Mouse (Mus musculus): ENCODE data around the gene Nudt9. TPM values are rescaled to one million over a fixed set of nuclear protein-coding genes. Genes with fewer than 3 reads are reported as not detected.

Nudt9 gene
- polyA plus RNA-seq (2015; fragmentation: Nextera tagmentation; extraction: Ambion mirVana) = 58.9 and 62.7 TPM in 2 replicates

DNA sequence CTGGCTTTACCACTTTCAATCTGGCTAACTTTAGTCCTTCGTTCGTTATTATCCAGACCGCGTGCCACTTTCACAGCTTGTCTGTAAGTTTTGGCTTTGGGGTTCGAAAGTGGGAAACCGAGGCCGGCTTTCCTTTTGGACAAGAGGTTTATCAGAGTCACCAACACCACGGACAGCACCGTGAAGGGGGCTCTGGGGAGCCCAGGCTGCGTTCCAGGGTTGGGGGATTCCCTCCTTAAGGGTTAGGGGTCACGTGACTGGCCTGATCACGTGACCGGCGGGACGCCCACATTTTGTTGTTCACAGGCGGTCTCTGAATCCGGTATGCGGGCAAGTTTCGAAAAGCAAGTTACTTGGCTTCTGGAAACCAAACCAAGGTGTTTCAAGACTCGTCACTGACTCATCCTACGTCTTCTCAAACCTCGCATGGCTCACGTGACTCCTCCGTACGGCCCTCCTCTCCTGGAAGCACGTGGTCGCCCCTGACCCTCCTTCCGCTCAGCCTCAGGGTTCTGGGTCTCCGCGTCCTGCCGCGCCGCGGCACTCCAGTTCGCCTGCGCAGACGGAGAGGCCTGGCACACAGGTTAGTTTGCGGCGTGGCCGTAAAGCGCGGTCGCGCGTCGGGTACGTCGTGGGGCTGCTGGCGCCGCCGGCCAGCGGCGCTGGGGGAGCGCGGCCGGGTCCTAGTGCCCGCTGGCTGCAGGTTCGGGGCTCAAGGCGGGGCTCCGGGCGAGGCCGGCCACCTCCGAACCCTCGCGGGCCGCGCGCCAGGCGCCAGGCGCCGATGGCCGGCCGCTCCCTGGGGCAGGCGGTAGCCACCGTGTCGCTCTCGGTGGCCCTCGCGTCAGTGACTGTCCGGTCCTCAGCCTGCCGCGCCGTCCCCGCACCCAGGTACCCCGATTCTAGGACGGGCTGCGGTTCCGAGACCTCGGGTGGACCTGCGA is at the start of gene Nudt9:
Nudt9 (plus strand) TSS at position 51 of the 944 bp plus-strand sequence.
- H3K36me3 ChIP-seq = peaks cover 12% of the 10 kb centered on the region
- peak; percentile 98 for ATAC-seq (ENCODE audit: insufficient number of reproducible peaks, low FRiP score, low TSS enrichment, low read depth)
- H3K27me3 ChIP-seq = no peaks in the 10 kb centered on the region
- peak within 1 kb of the TSS; percentile 70 for H3K4me2 ChIP-seq (replicated peaks)
- peak within 1 kb of the TSS; percentile 87 for H3K27ac ChIP-seq (replicated peaks)
- H3K9me3 ChIP-seq (replicated peaks) = no peaks in the 10 kb centered on the region
- peak within 1 kb of the TSS; percentile 92 for H3K9ac ChIP-seq
- H3K4me3 ChIP-seq (replicated peaks) = peak within 1 kb of the TSS; percentile 75
- 4% methylated on average over 90 of the region's 90 CpGs for WGBS
- peaks cover 15% of the 10 kb centered on the region for H3K4me1 ChIP-seq

DNA sequence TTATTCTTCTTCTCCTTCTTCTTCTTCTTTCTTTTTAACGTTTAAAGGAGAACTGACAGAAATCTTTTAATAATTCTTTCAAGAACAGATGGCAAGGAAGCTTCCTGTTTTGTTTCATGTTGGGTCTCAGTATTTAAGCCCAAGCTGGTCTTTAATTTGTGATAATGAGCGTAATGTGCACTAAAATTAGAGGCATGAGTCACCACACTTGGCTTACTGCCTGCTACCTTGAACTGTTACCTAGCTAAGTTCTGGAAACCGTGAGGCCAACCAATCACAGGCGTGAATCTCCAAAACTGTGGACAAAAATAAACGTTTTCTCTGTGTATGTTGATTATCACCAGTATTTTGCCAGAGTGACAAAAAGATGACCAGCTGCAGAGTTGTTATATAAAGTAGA is 47.4 kb upstream of the Nudt9 start:
- no peak overlapping the region for H3K27ac ChIP-seq (replicated peaks)
- ATAC-seq (ENCODE audit: insufficient number of reproducible peaks, low FRiP score, low TSS enrichment, low read depth) = no peak
- peaks cover 3% of the 10 kb centered on the region; the same call in 1 of the 2 replicates for H3K4me1 ChIP-seq
- WGBS = 50% methylated on average over 5 of the region's 5 CpGs
- H3K27me3 ChIP-seq = no peaks in the 10 kb centered on the region
- H3K9ac ChIP-seq = no peak overlapping the region
- H3K9me3 ChIP-seq (replicated peaks) = no peaks in the 10 kb centered on the region
- H3K4me3 ChIP-seq (replicated peaks) = no peak overlapping the region
- H3K4me2 ChIP-seq (replicated peaks) = no peak overlapping the region
- no peaks in the 10 kb centered on the region for H3K36me3 ChIP-seq

DNA sequence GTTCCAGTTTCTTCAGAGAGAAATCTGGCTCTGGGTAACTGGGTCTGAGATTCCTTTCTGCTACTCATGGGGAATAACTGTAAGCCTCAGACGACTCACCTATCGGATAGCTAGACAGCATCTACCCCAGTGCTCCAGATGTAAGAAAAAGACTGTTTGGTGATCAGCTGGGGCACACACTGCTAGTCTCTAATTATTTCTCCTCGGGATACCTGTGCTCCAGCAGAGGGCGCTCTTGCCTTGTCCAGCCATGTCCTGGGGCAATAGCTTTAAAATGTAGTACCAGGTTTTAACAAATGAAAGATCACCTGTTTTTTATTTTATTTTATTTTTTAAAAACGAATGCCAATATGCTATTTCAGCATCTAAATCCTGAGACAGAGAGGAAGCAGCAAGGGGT is 46.4 kb upstream of the Nudt9 start:
- peaks cover 3% of the 10 kb centered on the region; the same call in 1 of the 2 replicates for H3K4me1 ChIP-seq
- no peak overlapping the region for H3K27ac ChIP-seq (replicated peaks)
- H3K9me3 ChIP-seq (replicated peaks) = no peaks in the 10 kb centered on the region
- WGBS = 5% methylated on average over 5 of the region's 5 CpGs
- H3K36me3 ChIP-seq = no peaks in the 10 kb centered on the region
- no peak overlapping the region for H3K9ac ChIP-seq
- H3K4me3 ChIP-seq (replicated peaks) = no peak overlapping the region
- no peak for ATAC-seq (ENCODE audit: insufficient number of reproducible peaks, low FRiP score, low TSS enrichment, low read depth)
- no peaks in the 10 kb centered on the region for H3K27me3 ChIP-seq
- no peak overlapping the region for H3K4me2 ChIP-seq (replicated peaks)

DNA sequence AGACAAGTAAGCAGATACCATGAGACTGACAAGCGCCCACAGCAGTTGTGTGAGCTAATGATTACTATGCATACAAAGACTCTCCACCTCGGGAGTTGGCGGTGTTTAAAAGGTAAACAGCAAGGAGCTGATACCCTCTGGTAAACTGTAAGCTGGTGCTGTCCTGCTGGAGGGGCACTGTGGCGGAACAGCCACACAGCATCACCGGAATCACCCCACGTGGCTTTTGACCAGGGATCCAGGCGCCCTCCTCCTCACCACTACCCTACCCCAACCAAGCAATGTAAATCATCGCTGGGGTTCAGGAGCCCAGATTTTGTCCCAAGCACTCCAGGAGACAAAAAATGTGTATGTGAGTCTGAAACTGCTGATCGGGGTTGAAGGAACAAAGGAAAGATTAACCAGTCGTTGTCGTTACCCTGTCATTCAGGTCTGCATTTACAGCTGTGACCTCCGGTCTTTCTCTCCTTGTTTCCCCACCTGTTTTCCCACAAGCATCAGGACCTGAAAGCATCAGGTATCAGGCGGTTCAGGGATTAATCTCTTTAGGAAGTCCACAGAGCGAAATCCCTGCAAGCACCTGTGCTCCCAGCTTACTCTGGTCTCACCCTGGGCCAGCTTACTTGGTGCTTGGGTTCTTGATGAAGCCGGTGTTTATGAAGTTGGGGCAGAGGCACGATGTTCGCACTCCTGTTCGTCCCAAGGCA is 43.4 kb upstream of the Nudt9 start:
- no peaks in the 10 kb centered on the region for H3K36me3 ChIP-seq
- no peak overlapping the region for H3K27ac ChIP-seq (replicated peaks)
- no peaks in the 10 kb centered on the region for H3K27me3 ChIP-seq
- H3K9me3 ChIP-seq (replicated peaks) = no peaks in the 10 kb centered on the region
- H3K4me2 ChIP-seq (replicated peaks) = peak overlapping the region; percentile 23; the same call in 1 of the 2 replicates
- no peak overlapping the region for H3K9ac ChIP-seq
- 0 out of 2 replicates have a peak overlapping the region, but pooled peaks have one; percentile 2 for H3K4me3 ChIP-seq (replicated peaks)
- 26% methylated on average over 18 of the region's 18 CpGs for WGBS
- peaks cover 3% of the 10 kb centered on the region; the same call in 1 of the 2 replicates for H3K4me1 ChIP-seq
- ATAC-seq (ENCODE audit: insufficient number of reproducible peaks, low FRiP score, low TSS enrichment, low read depth) = no peak

DNA sequence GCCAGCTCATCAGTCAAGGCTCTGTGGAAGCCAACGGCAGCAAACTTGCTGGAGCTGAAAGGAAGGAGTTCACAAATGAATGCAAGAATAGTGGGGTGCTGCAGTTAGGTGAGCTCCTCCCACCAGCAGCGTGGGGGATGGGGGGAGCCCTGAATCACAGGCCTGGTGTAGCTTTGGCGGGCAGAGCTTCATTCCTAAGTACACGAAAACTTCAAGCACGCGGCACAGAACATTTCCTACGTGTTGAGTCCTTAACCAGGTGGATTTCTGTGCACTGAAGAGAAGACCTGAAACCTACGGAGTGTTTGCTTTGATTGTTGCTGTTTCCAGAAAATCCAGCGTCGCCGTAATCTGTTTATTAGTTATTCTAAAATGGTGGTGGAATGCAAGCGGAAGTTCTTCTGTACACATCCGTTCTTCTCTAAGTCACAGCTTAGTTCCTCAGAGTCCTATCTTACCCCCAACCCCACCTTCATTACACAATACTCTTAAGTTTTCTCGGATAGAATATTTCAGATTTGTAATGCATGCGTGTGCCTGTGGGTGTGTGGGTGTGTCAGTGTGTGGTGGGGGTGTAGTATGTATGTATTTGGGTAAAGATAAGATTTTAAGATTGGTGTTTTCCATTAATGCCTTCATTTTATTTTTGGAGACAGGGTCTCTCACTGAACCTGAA is 42.7 kb upstream of the Nudt9 start:
- Histone ChIP-seq H3K4me3 (replicated peaks) (0 out of 2 replicates have a peak overlapping the region, but pooled peaks have one; percentile 2), H3K9ac (no peak overlapping the region), H3K27me3 (no peaks in the 10 kb centered on the region), H3K36me3 (no peaks in the 10 kb centered on the region), H3K4me2 (replicated peaks) (peak overlapping the region; percentile 23; the same call in 1 of the 2 replicates), H3K9me3 (replicated peaks) (no peaks in the 10 kb centered on the region), H3K27ac (replicated peaks) (no peak overlapping the region), H3K4me1 (peaks cover 3% of the 10 kb centered on the region; the same call in 1 of the 2 replicates)
- no peak for ATAC-seq (ENCODE audit: insufficient number of reproducible peaks, low FRiP score, low TSS enrichment, low read depth)
- 40% methylated on average over 15 of the region's 15 CpGs for WGBS

DNA sequence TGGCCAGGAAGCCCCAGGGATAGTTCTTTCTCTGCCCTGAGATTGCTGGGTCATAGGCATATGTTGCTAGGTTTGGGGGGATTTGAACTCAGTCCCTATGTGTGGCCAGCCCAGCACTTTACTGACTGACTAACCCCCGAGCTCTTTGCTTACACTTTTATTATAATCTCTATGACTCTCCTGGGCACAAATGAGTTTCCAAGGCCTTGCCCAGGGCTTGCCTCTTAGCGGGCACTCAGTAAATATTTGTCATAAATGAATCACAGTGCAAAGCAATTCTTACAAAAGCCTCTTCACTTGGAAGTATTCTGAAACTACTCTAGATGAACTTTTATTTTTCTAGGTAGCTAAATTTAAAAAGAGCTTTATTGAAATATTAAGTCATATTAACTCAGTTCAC is 42.2 kb upstream of the Nudt9 start:
- H3K4me3 ChIP-seq (replicated peaks) = no peak overlapping the region
- no peak overlapping the region for H3K27ac ChIP-seq (replicated peaks)
- H3K27me3 ChIP-seq = no peaks in the 10 kb centered on the region
- H3K9me3 ChIP-seq (replicated peaks) = no peaks in the 10 kb centered on the region
- no peaks in the 10 kb centered on the region for H3K36me3 ChIP-seq
- no peak for ATAC-seq (ENCODE audit: insufficient number of reproducible peaks, low FRiP score, low TSS enrichment, low read depth)
- no peak overlapping the region for H3K9ac ChIP-seq
- H3K4me1 ChIP-seq = peaks cover 3% of the 10 kb centered on the region; the same call in 1 of the 2 replicates
- H3K4me2 ChIP-seq (replicated peaks) = no peak overlapping the region
- 86% methylated on average over 2 of the region's 2 CpGs for WGBS

DNA sequence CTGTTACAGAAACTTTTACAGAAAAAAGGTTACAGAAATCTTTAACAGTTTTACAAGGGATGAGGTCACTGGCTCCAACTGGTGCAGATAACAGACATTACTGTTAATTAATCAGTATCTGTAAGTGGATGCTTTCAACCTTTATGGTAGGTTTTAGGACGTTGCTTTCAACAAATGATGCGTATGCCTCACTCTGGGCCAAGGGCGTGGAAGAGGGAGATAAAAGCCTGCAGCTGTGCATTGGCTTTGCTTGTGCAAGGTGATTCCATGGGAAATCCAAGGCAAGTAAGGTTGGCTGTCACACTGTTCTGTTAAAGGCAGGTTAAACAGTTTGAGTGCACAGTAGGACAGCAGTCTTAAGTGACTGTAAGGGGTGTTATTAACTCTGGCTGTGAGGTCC is 39.3 kb upstream of the Nudt9 start:
- ATAC-seq (ENCODE audit: insufficient number of reproducible peaks, low FRiP score, low TSS enrichment, low read depth) = no peak
- Histone ChIP-seq H3K4me1 (peaks cover 3% of the 10 kb centered on the region; the same call in 1 of the 2 replicates), H3K4me2 (replicated peaks) (no peak overlapping the region), H3K9me3 (replicated peaks) (no peaks in the 10 kb centered on the region), H3K27ac (replicated peaks) (no peak overlapping the region), H3K27me3 (no peaks in the 10 kb centered on the region), H3K9ac (no peak overlapping the region), H3K36me3 (no peaks in the 10 kb centered on the region), H3K4me3 (replicated peaks) (no peak overlapping the region)
- WGBS = 74% methylated on average over 3 of the region's 3 CpGs

DNA sequence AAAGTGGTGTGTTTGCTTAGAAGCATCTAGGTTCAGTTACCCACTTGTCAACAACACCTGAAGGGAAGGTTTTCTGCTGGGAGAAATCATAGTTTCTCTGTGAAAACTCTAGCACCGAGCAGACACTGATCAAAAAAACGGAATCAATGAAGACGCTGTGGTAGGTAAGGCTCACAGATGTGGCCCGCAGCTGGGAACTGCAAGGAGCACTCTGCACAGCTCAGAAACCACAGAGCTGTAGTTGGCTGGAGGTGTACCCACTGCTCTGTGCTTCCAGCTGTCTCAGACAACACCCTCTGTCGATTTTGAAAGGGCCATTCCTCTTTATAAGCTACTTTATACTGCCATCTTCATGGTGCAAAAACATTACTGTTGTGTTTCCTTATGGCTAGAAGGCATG is 38.3 kb upstream of the Nudt9 start:
- Histone ChIP-seq H3K4me1 (peaks cover 3% of the 10 kb centered on the region; the same call in 1 of the 2 replicates), H3K9ac (no peak overlapping the region), H3K4me3 (replicated peaks) (no peak overlapping the region), H3K27ac (replicated peaks) (no peak overlapping the region), H3K36me3 (no peaks in the 10 kb centered on the region), H3K27me3 (no peaks in the 10 kb centered on the region), H3K4me2 (replicated peaks) (no peak overlapping the region), H3K9me3 (replicated peaks) (no peaks in the 10 kb centered on the region)
- WGBS = 60% methylated on average over 5 of the region's 5 CpGs
- ATAC-seq (ENCODE audit: insufficient number of reproducible peaks, low FRiP score, low TSS enrichment, low read depth) = no peak

DNA sequence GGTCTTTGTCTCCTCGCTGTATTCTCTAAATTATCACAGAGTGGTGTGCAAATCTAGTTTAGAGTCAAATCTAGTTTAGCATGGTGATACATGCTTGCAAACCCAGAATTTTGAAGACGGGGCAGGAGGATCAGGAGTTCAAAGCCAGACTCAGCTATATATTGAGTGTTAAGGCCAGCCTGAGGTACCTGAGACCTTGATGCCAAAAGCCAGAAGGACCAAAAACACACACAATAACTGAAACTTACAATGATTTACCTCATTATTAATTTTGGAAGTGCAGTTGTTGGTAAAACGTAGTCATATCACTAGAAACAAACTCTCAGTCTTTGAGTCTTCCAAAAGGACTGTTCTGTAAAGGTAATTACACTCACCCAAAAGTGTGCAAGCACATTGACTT is 36.7 kb upstream of the Nudt9 start:
- Histone ChIP-seq H3K4me2 (replicated peaks) (no peak overlapping the region), H3K36me3 (no peaks in the 10 kb centered on the region), H3K4me1 (no peaks in the 10 kb centered on the region), H3K9ac (no peak overlapping the region), H3K27ac (replicated peaks) (no peak overlapping the region), H3K27me3 (no peaks in the 10 kb centered on the region), H3K4me3 (replicated peaks) (no peak overlapping the region), H3K9me3 (replicated peaks) (no peaks in the 10 kb centered on the region)
- 88% methylated on average over 3 of the region's 3 CpGs for WGBS
- no peak for ATAC-seq (ENCODE audit: insufficient number of reproducible peaks, low FRiP score, low TSS enrichment, low read depth)

DNA sequence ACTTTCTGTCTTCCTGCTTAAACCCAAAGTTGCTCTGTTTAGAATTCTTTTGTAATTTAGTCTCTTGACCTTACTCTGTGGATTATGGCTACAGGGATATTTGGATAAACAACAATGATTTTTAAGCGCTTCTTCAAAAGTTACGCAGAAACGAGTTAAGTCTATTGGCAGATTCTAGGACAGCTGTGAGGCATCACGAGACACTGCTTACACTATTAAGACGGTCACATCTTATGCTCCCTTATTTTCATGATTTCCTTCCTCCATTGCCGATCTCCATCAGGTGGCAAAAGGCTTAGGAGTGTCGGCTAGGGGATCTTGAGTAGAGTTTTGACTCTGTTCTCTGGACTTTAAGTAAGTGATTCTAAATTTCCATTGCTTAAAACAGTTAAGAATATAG is 35.8 kb upstream of the Nudt9 start:
- H3K27ac ChIP-seq (replicated peaks) = no peak overlapping the region
- H3K27me3 ChIP-seq = no peaks in the 10 kb centered on the region
- no peaks in the 10 kb centered on the region for H3K36me3 ChIP-seq
- H3K4me2 ChIP-seq (replicated peaks) = no peak overlapping the region
- WGBS = 88% methylated on average over 7 of the region's 7 CpGs
- H3K4me3 ChIP-seq (replicated peaks) = no peak overlapping the region
- no peaks in the 10 kb centered on the region; the same call in 1 of the 2 replicates for H3K9me3 ChIP-seq (replicated peaks)
- no peak overlapping the region for H3K9ac ChIP-seq
- no peak for ATAC-seq (ENCODE audit: insufficient number of reproducible peaks, low FRiP score, low TSS enrichment, low read depth)
- H3K4me1 ChIP-seq = no peaks in the 10 kb centered on the region

DNA sequence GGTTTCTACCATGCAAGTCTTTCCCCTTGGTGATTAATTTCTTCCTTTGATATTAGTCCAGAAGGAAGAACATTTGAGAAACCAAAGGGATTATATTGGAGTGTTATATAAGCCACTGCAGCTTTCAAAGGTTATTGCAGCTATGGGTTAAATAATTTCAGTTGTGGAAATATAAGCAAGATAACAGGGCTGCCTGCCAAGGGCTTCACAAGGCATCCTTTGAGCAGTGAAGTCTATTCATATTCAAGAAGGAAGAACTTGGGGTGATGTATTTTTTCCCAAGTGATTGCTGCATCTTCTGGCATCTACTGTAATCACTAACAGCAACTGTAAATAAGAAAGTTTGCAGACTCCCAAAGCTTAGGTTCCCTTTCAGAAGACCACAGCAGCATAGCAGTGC is 34.7 kb upstream of the Nudt9 start:
- Histone ChIP-seq H3K36me3 (no peaks in the 10 kb centered on the region), H3K27ac (replicated peaks) (no peak overlapping the region), H3K27me3 (no peaks in the 10 kb centered on the region), H3K4me3 (replicated peaks) (no peak overlapping the region), H3K4me1 (no peaks in the 10 kb centered on the region), H3K9me3 (replicated peaks) (no peaks in the 10 kb centered on the region; the same call in 1 of the 2 replicates), H3K4me2 (replicated peaks) (no peak overlapping the region), H3K9ac (no peak overlapping the region)
- no peak for ATAC-seq (ENCODE audit: insufficient number of reproducible peaks, low FRiP score, low TSS enrichment, low read depth)
